Mouse (Mus musculus): ENCODE results near the gene Pspn.

Pspn gene

GRCm38 (mm10) chr17:56958667-56959066 lies 41.2 kb downstream of the Pspn start:
- DNase-seq, result no peak

- no peak for DNase-seq
These were observed 41.9 kb downstream of the Pspn start for GRCm38 (mm10) chr17:56957763-56958429.

GRCm38 (mm10) chr17:56954871-56955270 lies 44.9 kb downstream of the Pspn start:
- DNase-seq, result no peak

- DNase-seq, result no peak
These were observed 47.2 kb downstream of the Pspn start for GRCm38 (mm10) chr17:56952639-56953038.

- DNase-seq, result peak; percentile 66 to 76
These were observed 48.9 kb downstream of the Pspn start for GRCm38 (mm10) chr17:56950915-56951314.

All from kidney, postnatal 25 days (tissue).